Mouse (Mus musculus): ENCODE results near the gene Tnnc1.

Gene Tnnc1

DNA sequence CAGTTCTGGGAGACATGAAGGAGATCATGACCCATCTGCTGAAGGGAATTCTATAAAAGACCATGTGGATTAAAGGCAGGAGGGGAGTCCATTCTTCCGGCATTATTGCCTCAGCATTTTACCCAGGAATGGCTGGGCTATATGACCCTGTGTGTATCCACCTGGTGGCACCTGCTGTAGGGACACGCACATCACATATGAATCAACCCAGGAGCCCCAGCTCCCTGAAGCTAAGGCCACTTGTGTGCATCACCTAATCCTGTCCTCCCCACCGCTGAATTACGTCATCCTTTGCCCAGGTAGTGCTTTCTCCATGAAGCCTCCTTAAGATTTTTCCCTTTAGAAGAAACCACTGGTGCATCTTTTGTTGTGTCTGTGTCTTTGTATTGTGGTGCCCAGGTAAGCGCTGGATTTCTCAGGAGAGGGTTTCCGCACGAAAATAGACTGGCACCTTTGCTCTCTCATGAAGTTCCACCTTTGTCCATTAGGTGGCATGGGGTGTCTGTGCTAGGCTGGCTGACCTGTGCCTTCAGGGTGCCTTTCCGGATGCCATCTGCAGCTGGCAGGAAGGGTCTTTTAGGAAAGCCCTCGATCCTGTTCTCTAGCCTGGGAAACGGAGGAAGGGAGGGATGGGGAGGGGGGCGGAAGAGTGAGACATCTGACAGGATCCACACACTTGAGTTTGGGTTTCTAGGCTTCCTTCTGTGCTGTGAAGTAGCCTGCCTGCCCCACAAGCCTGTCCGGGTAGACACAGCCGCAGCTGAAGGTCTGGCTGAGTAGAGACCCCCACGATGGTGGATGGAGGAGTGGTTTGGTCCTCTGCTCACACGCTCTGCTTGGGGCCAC lies 7.3 kb downstream of the Tnnc1 start:
- peak; percentile 92 for DNase-seq

DNA sequence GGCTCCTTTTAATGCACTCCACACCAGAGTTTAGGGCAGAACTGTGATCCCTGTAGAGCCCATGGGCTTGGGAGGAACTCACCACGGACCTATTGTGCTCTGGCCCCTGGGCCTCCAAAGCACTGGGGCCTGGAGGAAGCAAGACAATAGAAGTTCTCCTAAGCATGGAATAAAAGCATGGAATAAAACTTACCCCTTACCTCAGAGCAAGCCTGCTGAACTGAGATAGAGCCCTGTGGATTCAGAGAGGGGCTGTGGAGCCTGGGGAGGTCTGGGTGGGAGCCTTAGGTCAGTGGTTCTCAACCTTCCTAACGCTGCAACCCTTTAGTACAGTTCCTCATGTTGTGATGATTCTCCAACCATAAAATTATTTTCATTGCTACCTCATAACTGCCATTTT lies 8.7 kb downstream of the Tnnc1 start, which contains the start of gene Nisch:
Gene Nisch (minus strand): TSS at position 101 of the 400 bp plus-strand sequence.
- no peak for DNase-seq

DNA sequence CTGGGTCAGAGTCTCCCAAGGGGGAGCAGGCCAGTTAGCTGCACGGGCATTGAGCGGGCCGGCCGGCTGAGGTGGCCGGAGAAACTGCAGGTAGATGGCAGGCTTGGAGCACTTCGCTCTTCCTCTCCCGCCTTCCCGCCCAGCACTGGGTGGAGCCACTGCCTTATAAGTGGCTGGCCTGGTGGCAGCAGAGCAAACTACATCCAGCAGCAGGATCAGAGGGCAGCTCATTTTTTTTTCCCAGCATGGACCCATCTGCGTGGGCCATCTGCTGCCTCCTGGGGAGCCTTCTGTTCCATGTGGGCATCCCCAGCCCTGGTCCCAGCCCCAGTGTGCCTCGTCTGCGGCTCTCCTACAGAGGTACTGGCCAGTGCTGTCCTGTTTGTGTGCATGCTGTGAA lies 9.6 kb downstream of the Tnnc1 start, which contains the start of gene Sema3g:
Gene Sema3g (plus strand): TSS at position 195 of the 400 bp plus-strand sequence.
- DNase-seq: peak; percentile 90

DNA sequence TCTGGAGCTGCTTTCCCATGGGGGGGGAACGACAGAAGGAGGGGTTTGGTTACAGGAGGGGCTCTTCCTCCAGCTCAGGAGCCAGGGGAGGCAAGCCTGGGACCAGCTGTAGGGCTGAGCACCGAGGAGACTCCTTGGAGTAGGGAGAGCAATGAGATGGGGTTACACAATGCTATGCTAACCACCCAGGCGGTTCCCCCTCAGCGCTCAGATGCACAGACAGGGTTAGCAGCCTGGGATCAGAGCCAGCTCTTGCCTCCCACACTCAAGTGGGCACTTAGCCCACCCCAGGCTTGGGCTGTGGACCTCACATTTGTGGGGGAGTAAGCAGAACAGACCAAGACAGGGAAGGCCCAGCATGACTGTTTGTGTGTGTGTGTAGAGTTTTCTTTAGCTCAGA lies 18.9 kb downstream of the Tnnc1 start:
- DNase-seq: no peak

DNA sequence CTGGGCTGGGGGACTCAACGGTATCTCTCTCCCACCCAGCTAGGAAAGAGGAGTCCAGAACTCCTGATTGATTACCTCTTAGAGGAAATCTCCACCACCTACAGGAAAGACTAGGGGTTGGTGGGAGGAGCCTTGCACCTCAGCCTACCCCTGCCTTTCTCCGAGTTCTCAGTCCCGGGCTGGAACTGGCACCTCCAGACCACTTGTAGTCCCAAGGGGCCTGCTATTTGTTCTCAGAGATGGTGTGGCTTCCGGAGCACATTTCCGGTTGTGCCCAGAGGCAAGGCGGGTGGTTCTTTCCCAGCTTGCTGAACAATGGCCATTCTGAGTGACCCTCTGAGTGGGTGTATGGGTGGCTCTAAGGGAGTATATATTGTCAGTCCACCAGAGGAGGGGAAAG lies 20.1 kb downstream of the Tnnc1 start:
- peak; percentile 83 for DNase-seq

DNA sequence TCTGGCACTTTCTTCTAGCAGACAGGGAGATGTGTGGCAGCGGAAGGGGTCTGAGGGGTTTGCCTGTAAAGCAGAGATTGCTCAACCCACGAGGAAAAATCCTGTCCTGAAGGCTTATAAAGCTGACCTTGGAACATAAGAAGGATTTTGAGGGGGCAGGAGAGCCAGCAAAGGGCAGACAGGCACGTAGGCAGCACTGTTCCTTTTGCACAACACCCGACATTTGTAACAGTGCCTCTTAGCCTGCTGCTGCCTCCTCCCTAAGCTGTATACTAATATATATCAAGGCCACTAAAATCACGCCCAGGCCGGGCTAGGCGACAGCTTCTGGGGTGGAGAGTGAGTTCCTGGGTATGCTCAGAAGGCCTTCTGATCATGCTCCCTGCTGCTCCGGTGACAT lies 22.3 kb downstream of the Tnnc1 start:
- DNase-seq: no peak

DNA sequence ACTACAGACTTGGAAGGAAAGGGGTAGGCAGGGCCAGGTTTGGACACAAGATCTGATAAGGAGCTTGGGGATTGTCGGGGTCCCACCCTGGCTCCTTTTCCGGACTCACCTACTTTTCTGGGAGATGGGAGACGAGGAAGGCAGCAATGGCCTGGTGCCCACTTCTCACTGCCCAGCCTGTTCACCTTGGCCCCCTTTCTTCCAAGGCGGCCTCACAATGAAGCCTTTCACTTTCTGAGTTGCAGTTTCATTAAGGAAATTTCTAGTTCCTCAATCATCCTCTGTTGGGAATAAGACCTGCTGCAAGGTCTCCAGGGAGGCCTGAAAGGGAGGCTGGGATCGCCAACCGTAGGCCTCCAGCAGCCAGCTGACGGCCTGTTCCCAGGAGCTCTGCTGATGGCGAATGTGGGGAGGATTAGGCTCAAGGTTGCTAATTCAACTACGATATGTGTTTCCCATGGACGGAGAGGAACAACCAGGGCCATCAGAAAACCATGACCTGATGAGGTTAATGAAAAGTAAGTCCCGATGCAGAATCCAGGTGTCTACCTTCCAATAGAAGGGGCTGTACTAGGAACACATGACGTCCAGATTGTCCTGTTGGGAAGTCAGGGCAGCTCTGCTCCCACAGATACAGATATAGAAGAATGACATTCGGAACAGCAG lies 24.4 kb downstream of the Tnnc1 start:
- DNase-seq: peak; percentile 33

DNA sequence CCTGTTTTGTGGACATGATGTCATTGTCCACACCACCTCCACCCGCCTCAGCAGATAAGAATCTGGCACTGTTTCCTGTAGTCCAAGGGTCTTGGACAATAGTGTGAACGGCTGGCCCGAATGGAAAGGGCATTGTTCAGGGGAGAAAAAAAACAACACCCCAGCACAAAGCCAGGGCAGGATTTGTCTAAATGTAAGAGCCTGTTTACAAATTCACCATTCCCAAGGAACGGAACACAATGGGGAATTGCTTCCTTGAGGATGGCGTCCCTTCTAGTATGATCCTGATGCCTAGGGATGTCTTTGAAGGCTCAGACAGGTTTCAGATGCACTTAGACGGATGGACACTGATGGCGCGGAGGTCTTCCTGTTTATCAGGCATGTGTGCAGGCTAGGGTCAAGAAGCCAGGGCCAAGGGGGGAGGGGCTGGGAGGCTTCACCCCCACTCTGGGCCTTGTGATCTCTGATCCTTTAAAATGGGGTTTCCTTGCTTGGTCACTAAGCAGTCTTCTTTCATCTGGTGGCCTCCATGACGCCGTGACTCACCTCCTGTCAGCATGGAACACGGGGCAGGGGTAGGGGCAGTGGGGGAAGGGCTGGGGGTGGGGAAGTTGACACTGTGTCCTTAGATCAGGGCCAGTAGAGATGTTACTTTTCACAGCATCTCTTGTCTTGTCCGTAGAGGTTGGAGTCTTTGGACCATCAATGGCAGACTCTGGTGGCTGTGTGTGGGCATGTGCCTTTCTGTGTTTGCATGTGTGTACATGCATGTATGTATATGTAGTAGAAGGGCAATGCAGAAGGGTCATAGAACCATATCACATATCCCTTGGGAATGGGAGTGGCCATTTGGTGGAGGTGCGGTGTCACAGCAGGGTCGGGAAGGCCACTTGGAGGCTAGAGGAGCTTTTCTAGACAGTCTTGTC lies 25.2 kb downstream of the Tnnc1 start:
- peak; percentile 86 for DNase-seq

DNA sequence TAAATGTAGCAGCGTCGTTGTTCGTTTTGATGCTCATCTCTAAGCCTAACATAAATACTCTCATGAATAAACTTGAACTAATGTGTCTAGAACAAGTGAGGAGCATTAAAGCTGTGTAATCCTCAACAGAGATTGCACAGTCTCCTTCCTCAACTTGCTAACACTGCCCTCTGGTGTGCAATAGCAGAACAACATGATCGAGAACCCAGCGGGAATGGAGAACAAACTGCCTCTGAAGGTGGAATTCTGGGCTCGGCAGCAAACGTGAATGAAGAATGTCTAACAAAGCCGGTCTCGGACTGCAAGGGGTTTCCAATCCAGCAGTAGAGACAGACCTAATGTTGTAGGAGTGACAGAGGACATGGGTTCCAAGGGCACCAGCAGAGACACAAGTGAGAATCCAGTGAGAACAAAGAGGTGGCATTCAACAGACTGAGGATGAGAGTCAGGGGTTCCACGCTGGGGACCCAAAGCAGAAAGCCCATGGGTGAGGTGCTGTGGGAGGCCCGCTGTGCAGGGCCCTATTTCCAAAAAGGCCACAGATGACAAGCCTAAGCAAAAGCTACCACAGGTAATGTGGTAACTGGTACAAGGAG lies 26.0 kb downstream of the Tnnc1 start:
- peak; percentile 93 for DNase-seq

DNA sequence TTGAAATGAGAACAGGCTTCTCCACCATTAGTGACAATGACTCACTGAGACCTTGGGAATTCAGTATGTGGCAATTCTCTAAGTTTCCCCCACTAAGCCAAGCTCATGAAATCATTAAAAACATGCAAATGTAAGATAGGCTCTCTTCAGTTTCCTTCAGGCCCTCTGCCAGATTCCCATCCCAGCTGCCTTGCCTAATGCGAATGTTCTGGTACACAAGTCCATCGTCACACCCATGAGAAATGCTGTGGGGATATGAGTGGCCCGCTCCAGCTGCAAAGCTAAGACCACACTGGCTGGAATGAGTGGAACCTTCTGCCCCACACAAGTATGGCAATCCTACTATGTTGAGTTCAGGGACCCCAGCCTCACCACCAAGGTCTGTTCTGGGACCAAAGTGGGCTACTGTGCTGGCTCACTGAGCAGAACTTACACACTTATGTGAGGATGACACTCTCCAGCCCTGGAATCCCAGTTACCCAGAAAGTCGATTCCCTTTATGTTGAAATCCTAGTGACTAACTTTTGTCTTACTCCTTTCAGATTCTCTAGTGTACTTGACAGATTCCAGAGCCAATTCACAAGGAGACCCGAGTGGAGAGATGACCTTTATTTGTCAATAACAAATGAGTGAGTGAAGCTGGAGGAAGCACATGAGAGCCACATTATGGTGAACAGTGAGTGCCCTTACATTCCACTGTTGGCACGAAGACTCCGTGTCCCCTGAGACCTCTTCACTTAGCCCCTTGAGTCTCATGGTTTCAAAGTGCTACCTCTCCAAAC lies 29.2 kb downstream of the Tnnc1 start:
- peak; percentile 62 for DNase-seq

DNA sequence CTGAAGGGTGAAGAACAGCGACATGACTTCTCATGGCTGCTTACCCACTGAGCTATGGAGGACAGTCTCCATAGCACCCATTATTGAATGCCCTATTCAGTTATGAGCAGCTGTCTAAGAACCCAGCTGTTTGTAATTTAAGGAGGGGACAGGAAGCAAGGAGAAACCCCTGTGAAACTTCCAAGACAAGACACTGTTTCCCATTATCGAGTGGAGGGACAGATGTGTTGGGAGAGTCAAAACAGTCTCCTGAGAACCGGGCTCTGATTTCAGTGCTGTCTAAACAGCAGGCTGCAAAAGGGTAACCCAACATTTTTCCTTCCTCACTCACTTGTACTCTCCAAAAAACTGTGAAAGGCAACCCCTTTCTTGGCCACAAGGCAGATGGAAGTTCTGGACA lies 32.4 kb downstream of the Tnnc1 start:
- no peak for DNase-seq

DNA sequence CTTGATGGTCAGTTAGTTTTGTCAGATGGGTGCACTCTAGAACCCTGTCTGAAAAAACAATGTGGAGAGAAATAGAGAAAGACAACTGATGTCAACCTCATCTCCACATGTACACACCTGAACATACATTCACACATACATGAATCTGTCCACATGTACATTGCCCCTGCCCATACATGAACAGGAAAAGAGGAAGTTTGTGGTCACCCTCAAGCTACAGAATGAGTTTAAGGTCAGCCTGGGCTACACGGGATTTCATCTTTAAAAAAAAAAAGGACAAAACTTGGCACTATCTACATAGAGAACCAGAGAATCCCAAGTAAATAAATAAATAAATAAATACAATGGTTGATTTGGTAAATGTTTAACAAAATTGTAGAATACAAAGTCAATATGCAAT lies 36.7 kb downstream of the Tnnc1 start:
- DNase-seq: no peak

DNA sequence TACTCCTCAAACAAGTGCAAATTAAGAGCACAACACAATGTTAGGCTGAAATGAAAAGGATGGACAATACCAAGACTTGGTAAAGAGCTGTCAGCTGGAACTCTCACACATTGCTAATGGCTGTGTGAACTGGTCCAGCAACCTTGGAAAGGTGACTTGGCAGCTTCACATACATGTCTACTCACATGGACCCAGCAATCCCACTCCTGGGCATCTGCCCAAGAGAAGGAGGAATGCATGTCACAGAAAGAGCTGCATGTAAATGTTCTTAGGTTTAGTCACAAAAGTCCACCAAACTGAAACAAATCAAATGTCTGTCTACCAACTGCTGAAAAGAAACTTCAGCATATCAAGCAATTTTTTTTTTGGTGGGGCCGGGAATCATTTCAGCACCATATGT lies 37.8 kb downstream of the Tnnc1 start:
- no peak for DNase-seq

DNA sequence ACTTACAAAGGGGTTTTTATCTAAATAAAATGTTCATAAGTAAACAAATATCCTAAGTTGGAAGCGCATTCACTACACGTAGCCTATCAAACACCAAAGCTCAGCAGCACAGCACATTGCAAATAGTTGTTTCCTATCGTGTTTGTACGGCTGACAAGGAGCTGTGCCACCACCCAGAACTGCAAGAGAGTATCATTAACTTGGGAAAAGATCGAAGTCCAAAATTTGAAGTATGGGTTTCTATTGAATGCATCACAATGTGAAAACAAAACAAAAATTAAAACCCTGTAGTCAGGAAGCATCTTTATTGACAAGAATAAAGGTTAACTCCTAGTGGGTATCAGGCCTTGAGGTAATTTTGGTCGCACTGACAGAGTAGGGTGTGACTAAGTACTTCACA lies 40.3 kb downstream of the Tnnc1 start:
- DNase-seq: no peak

DNA sequence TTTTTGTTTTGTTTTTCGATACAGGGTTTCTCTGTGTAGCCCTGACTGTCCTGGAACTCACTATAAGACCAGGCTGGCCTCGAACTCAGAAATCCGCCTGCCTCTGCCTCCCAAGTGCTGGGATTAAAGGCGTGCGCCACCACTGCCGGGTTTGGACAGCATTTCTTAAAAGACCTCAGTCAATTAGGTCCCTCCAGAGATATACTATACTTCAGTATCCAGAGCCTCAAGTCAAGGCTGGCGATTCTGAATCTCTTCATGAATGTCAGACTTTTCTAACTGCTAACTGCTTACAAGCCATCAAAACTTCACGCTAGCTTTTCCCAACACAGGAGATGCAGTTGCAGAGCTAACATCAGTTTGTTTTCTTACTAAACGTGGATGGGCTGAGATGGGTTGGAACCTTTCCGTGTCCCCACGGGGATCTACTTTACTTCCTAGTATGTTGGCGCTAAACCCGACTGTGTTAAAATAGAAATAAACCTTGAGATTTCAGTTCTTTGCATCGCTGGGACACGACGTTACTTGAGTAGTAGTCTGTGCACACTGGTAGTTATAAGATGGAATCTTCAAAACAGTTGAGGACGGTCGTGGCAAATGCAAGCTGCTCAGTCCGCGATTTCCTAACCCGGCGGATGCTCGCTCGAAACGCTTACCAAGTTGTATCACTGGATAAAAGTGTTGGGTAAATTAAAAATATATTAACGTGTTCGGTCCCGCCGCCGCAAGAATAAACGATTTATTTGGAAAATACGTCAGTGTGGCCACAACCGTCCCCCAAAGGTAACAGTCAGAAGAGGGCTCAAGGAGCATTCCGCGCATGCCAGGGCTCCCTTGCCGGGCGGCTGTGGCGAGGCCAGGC lies 42.3 kb downstream of the Tnnc1 start:
- DNase-seq: peak; percentile 84

DNA sequence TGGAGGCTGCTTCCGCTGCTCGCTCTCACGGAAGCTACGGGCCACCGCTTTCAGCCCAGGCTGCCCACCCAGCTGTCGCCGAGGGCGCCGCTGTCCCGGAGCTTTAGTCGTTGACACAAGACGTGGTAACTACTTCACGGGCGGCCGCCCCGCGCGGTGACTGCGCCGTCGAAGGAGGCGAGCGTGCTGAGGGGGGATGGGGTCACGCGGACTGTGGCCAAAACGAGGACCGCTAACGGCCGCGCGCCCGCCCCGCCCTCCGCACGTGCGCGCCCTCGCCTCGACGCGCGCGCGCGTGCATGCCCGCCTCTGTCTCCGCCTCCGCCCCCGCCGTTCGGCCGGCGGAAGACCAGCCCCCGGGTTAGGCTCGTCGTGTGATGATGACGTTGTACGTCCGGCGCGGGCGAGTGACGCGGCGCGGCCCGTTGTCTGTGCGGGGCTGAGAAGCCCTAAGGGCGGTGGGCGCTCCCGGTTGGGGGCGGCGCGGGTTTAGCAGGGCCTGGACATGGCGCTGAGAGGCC lies 43.0 kb downstream of the Tnnc1 start, which contains the start of the genes Phf7 and Bap1:
Gene Phf7 (minus strand): TSS at position 234 of the 521 bp plus-strand sequence.
Gene Bap1 (plus strand): TSS at position 367 of the 521 bp plus-strand sequence.
- DNase-seq: peak; percentile 96

DNA sequence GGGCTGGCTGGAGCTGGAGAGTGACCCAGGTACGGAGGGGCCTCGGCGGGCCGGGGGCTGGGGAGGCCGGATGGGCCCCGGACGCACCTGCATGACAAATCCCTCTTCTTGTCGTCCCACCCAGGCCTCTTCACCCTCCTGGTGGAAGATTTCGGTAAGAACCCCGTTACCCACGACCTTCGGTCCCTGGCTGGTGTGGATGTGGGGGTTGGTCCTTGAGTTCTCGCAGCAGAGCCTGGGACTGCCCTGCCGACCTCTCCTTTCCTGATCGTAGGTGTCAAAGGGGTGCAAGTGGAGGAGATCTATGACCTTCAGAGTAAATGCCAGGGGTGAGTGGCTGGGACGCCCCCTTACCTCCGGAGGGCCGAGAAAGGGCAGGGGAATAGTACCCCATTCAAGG lies 43.5 kb downstream of the Tnnc1 start:
- DNase-seq: no peak

DNA sequence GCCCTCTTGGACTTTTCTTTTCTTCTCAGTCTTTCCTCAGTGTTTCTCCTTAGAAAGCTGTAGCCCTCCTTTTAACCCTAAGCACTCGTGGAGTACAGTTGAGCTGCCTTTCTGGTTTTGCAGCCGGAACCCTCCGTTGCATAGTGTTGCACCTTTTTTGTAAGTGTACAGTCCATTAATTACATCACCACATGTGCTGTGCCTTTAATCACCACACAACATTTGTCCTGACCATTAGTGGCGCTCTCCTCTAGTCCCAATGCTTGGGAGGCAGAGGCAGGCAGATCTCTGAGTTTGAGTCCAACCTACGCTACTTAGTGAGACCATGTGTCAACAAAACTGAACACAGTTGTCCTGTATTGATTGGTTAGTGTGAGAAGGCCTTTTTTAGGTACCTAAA lies 44.0 kb downstream of the Tnnc1 start:
- no peak for DNase-seq

DNA sequence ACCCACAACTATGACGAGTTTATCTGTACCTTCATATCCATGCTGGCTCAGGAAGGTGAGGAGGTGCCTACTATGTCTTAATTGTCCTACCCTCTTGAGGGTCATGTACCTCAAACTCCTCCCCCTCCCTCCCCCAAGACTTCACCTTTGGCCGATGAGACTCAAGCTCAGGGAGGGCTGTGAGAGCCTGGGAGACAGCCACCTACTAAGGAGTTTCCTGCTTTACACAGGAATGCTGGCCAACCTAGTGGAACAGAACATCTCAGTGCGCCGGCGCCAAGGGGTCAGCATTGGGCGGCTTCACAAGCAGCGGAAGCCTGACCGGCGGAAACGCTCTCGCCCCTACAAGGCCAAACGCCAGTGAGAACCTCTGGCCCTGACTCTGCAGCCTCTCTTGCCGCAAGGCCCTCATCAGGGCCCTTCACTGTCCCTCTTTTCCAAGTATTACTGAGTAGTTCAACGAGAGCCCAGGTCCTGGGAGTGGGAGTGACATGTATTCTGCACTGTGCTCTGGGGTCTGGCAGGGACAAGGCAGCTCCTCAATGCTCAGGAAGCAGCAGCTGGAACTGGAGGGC lies 50.5 kb downstream of the Tnnc1 start:
- DNase-seq: no peak

DNA sequence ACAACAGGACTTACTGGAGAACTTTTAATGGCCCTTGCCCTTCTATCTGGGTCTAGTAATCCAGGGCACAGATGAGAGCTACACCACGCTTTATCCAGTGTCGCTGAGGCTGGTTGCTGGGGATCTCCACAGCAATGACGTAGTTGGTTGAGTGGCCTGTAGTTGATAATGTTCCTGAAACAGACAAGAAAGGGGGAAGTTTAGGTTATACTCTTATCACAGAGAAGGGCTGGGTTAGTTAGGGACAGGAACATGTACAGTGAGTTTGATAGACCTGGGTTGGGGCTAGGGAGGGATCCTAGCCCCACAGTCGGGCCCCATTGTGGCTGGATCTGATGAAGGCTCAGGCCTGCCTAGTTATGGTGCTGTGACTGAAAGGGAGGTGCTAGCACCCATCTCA lies 52.3 kb downstream of the Tnnc1 start:
- no peak for DNase-seq
